Mouse (Mus musculus): Measurements from ENCODE around the gene Ccng2.

DNA sequence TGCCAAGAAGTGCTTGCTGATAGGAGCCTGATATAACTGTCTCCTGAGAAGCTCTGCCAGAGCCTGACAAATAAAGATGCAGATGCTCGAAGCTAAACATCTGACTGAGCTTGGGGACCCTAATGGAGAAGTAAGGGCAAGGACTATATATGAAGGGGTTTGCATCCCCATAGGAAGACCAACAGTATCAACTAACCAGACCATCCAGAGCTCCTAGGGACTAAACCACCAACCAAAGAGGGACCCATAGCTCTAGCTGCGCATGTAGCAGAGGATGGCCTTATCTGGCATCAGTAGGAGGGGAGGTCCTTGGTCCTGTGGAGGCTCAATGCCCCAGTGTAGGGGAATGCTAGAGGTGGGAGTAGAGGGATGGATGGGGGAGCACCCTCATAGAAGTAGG, 42.5 kb upstream of the Ccng2 start:
- no peak for TF ChIP-seq CTCF (IDR thresholded peaks at IDR 0.05; ENCODE audit: low read depth)
- no peak for TF ChIP-seq EP300 (IDR thresholded peaks at IDR 0.05; ENCODE audit: low read depth)

Data from liver, postnatal 0 days (tissue).